Mouse (Mus musculus) hindbrain, postnatal 0 days (tissue): ENCODE results near the gene Ahcyl2. TPM values are rescaled to one million over a fixed set of nuclear protein-coding genes. Genes with fewer than 3 reads are reported as not detected.
A peak's percentile ranks its signal among the peaks of the same experiment; 100 is the strongest.
"Not testable (repeated sequence)": the region's sequence is repeated elsewhere in the genome, so short reads cannot be mapped to it uniquely, and the experiment has no call there.

Experiments
- ATAC-seq: fragments of 200-750 bp; cut with Nextera tagmentation; 2 replicates; pipeline ENCODE4 v1.8.0; 2017; ENCODE audit warnings: mild to moderate bottlenecking, moderate TSS enrichment, moderate library complexity
- DNase-seq: peaks from one replicate; pipeline ENCODE4 v3.0.0-alpha.2; 2015; ENCODE audit warnings: low spot score
- H3K27ac ChIP-seq: fragments of 300-500 bp; sonication (generic); 2 replicates; pipeline ENCODE4 v1.5.1; 2014; ENCODE audit warnings: mild to moderate bottlenecking
- H3K27me3 ChIP-seq: fragments of 300-500 bp; sonication (generic); 2 replicates; pipeline ENCODE4 v1.6.1; 2014; ENCODE audit warnings: low read length, mixed read lengths; ENCODE audit not compliant: insufficient read depth
- H3K36me3 ChIP-seq: fragments of 300-500 bp; sonication (generic); 2 replicates; pipeline ENCODE4 v1.6.1; 2014; ENCODE audit warnings: low read length, mixed read lengths; ENCODE audit not compliant: insufficient read depth
- H3K4me1 ChIP-seq: fragments of 300-500 bp; sonication (generic); 2 replicates; pipeline ENCODE4 v1.6.1; 2014; ENCODE audit warnings: antibody characterized with exemption, low read length, mixed read lengths; ENCODE audit not compliant: insufficient read depth
- H3K4me2 ChIP-seq: fragments of 300-500 bp; sonication (generic); 2 replicates; pipeline ENCODE4 v1.6.1; 2014; ENCODE audit warnings: low read depth, mild to moderate bottlenecking, low read length, moderate library complexity, mixed read lengths
- H3K4me3 ChIP-seq: fragments of 300-500 bp; sonication (generic); 2 replicates; pipeline ENCODE4 v1.5.1; 2014; ENCODE audit warnings: low read length
- H3K9ac ChIP-seq: fragments of 300-500 bp; sonication (generic); replicated peaks from 2 replicates; pipeline ENCODE4 v1.6.1; 2014; ENCODE audit warnings: mild to moderate bottlenecking, low read length, moderate library complexity, mixed read lengths
- H3K9me3 ChIP-seq: fragments of 300-500 bp; sonication (generic); 2 replicates; pipeline ENCODE4 v1.6.1; 2016; ENCODE audit warnings: low read length, mixed read lengths
- CTCF ChIP-seq: IDR thresholded peaks from 2 replicates; pipeline ENCODE4 v1.5.1; 2016; ENCODE audit warnings: antibody characterized with exemption, control low read depth, low read depth
- WGBS: fragments of 180-500 bp; shearing (Covaris S2); extraction: QIAGEN DNeasy Blood & Tissue Kit; methylation state at CpG from one replicate; pipeline ENCODE4 v1.1.7; 2014; 5-methylcytosine and 5-hydroxymethylcytosine counted together
- polyA plus RNA-seq: library from polyadenylated mRNA; unstranded; fragments of >200 nt; fragmentation: Nextera tagmentation; extraction: Ambion mirVana; gene quantifications from 2 replicates; pipeline ENCODE4 v1.2.1, GENCODE M21; 2015
- total RNA-seq: library from RNA; depleted of rRNA; stranded (reverse); fragments of >200 nt; gene quantifications from 2 replicates; pipeline ENCODE4 v1.2.3, GENCODE M21; 2014

Gene Ahcyl2
- total and polyA plus RNA-seq, 2 experiments from 2014 or later = 23.1 to 56.8 TPM

- Histone ChIP-seq H3K36me3 (no peaks in the 10 kb centered on the region), H3K9me3 (no peaks in the 10 kb centered on the region), H3K4me3 (no peak overlapping the region), H3K27ac (no peak overlapping the region), H3K9ac (no peak overlapping the region), H3K4me2 (no peak overlapping the region), H3K27me3 (no peaks in the 10 kb centered on the region), H3K4me1 (no peaks in the 10 kb centered on the region)
- DNase-seq (no peak), ATAC-seq (no peak)
- TF ChIP-seq CTCF = no peak
- WGBS = 85% methylated on average over 4 of the region's 4 CpGs
These were observed 11.3 kb upstream of the Ahcyl2 start for GRCm38 (mm10) chr6:29756476-29756875.

GRCm38 (mm10) chr6:29758417-29758816 is 9.4 kb upstream of the Ahcyl2 start:
- H3K4me1 ChIP-seq = no peaks in the 10 kb centered on the region

GRCm38 (mm10) chr6:29759012-29759679 is 8.7 kb upstream of the Ahcyl2 start:
- no peak for TF ChIP-seq CTCF
- WGBS = 81% methylated on average over 13 of the region's 13 CpGs
- Histone ChIP-seq H3K36me3 (no peaks in the 10 kb centered on the region), H3K4me2 (no peak overlapping the region), H3K9ac (no peak overlapping the region), H3K9me3 (no peaks in the 10 kb centered on the region), H3K27ac (no peak overlapping the region), H3K4me1 (no peaks in the 10 kb centered on the region), H3K4me3 (no peak overlapping the region), H3K27me3 (no peaks in the 10 kb centered on the region)
- DNase-seq = no peak
- ATAC-seq = no peak

More at GRCm38 (mm10) chr6:29758417-29758816, 9.4 kb upstream of the Ahcyl2 start:
- no peak overlapping the region for H3K9ac ChIP-seq
- H3K4me2 ChIP-seq = no peak overlapping the region
- no peak overlapping the region for H3K27ac ChIP-seq
- H3K4me3 ChIP-seq = no peak overlapping the region
- TF ChIP-seq CTCF = peak; percentile 94
- no peaks in the 10 kb centered on the region for H3K27me3 ChIP-seq
- peak; percentile 89 for DNase-seq
- WGBS = 33% methylated on average over 4 of the region's 4 CpGs
- no peaks in the 10 kb centered on the region for H3K36me3 ChIP-seq
- no peaks in the 10 kb centered on the region for H3K9me3 ChIP-seq
- peak; percentile 49; the same call in 1 of the 2 replicates for ATAC-seq

- H3K4me1 ChIP-seq, H3K4me3 ChIP-seq, H3K36me3 ChIP-seq, ATAC-seq, H3K4me2 ChIP-seq, H3K27ac ChIP-seq, H3K9me3 ChIP-seq, DNase-seq, H3K27me3 ChIP-seq, H3K9ac ChIP-seq: not testable (repeated sequence)
- 80% methylated on average over 2 of the region's 2 CpGs for WGBS
These were observed 7.4 kb upstream of the Ahcyl2 start for GRCm38 (mm10) chr6:29760397-29760796.

GRCm38 (mm10) chr6:29761282-29761681 is 6.5 kb upstream of the Ahcyl2 start:
- no peaks in the 10 kb centered on the region for H3K36me3 ChIP-seq
- H3K27ac ChIP-seq = no peak overlapping the region
- H3K9me3 ChIP-seq = no peaks in the 10 kb centered on the region
- no peak overlapping the region for H3K4me2 ChIP-seq
- WGBS = 87% methylated on average over 4 of the region's 4 CpGs
- ATAC-seq (no peak), DNase-seq (no peak)
- TF ChIP-seq CTCF = no peak
- H3K4me3 ChIP-seq = no peak overlapping the region
- H3K27me3 ChIP-seq = no peaks in the 10 kb centered on the region
- H3K9ac ChIP-seq = no peak overlapping the region
- H3K4me1 ChIP-seq = no peaks in the 10 kb centered on the region

GRCm38 (mm10) chr6:29762524-29762923 is 5.3 kb upstream of the Ahcyl2 start:
- Histone ChIP-seq H3K27ac (no peak overlapping the region), H3K36me3 (no peaks in the 10 kb centered on the region), H3K9me3 (no peaks in the 10 kb centered on the region), H3K9ac (no peak overlapping the region), H3K4me3 (no peak overlapping the region), H3K4me1 (no peaks in the 10 kb centered on the region), H3K27me3 (no peaks in the 10 kb centered on the region), H3K4me2 (no peak overlapping the region)
- DNase-seq = peak; percentile 52
- peak; percentile 78 for TF ChIP-seq CTCF
- WGBS = 64% methylated on average over 4 of the region's 4 CpGs
- no peak for ATAC-seq

GRCm38 (mm10) chr6:29766874-29767273 is 937 bp upstream of the Ahcyl2 start:
- ATAC-seq (no peak), DNase-seq (no peak)
- TF ChIP-seq CTCF = no peak
- H3K9me3 ChIP-seq = no peaks in the 10 kb centered on the region
- no peaks in the 10 kb centered on the region for H3K27me3 ChIP-seq
- no peaks in the 10 kb centered on the region for H3K36me3 ChIP-seq
- no peak overlapping the region for H3K4me3 ChIP-seq
- no peak overlapping the region for H3K27ac ChIP-seq
- H3K4me1 ChIP-seq = peaks cover 2% of the 10 kb centered on the region; the same call in 1 of the 2 replicates
- H3K9ac ChIP-seq = no peak overlapping the region
- 100% methylated on average over 2 of the region's 2 CpGs for WGBS
- H3K4me2 ChIP-seq = no peak overlapping the region
